Mouse (Mus musculus) ES-E14 (cell line): ENCODE results near the gene Hist1h1e. TPM values are rescaled to one million over a fixed set of nuclear protein-coding genes. Genes with fewer than 3 reads are reported as not detected.
A peak's percentile ranks its signal among the peaks of the same experiment; 100 is the strongest.
"Not testable (repeated sequence)": the region's sequence is repeated elsewhere in the genome, so short reads cannot be mapped to it uniquely, and the experiment has no call there.

Experiments
- DNase-seq: peaks from one replicate; pipeline ENCODE4 v3.0.0-alpha.2; 2013; ENCODE audit warnings: low read depth, low spot score
- H3K27ac ChIP-seq: 2 replicates; pipeline ENCODE4 v1.5.1; 2012; ENCODE audit warnings: low read depth, mild to moderate bottlenecking, low read length, moderate library complexity, mixed read lengths; ENCODE audit not compliant: poor library complexity, insufficient read depth, severe bottlenecking
- H3K36me3 ChIP-seq: 2 replicates; pipeline ENCODE4 v1.6.1; 2012; ENCODE audit warnings: mild to moderate bottlenecking, low read length, moderate library complexity, mixed read lengths; ENCODE audit not compliant: control insufficient read depth, poor library complexity, insufficient read depth, severe bottlenecking
- H3K4me1 ChIP-seq, 2 experiments: fragments of 150-350 bp in 1 of 2; sonication (generic) in 1 of 2; 2 replicates each; pipeline ENCODE4 v1.6.1; 2012; ENCODE audit warnings: low read length in 2 of 2, mild to moderate bottlenecking in 1 of 2, mixed read lengths in 1 of 2; ENCODE audit not compliant: control insufficient read depth in 2 of 2, insufficient read depth in 2 of 2, poor library complexity in 1 of 2
- H3K4me3 ChIP-seq, 2 experiments: fragments of 150-350 bp in 1 of 2; sonication (generic) in 1 of 2; 2 replicates each; pipeline ENCODE4 v1.5.1; 2012; ENCODE audit warnings: low read length in 2 of 2, low read depth in 1 of 2, mild to moderate bottlenecking in 1 of 2, mixed read lengths in 1 of 2; ENCODE audit not compliant: insufficient read depth in 1 of 2, poor library complexity in 1 of 2, severe bottlenecking in 1 of 2
- H3K9ac ChIP-seq: 2 replicates; pipeline ENCODE4 v1.6.1; 2012; ENCODE audit warnings: low read depth, mild to moderate bottlenecking, low read length, mixed read lengths; ENCODE audit not compliant: poor library complexity, insufficient read depth, severe bottlenecking
- H3K9me3 ChIP-seq: fragments of 150-350 bp; sonication (generic); 2 replicates; pipeline ENCODE4 v1.6.1; 2012; ENCODE audit warnings: low read depth, mild to moderate bottlenecking, low read length; ENCODE audit not compliant: control insufficient read depth, insufficient read depth
- CHD2 ChIP-seq: IDR thresholded peaks from 2 replicates; pipeline ENCODE4 v1.6.1; 2014; ENCODE audit warnings: mild to moderate bottlenecking, low read depth, low read length, inconsistent platforms
- HCFC1 ChIP-seq: IDR thresholded peaks from 2 replicates; pipeline ENCODE4 v1.6.1; 2012; ENCODE audit warnings: low read length, inconsistent platforms, borderline replicate concordance; ENCODE audit not compliant: insufficient read depth
- MAFK ChIP-seq: IDR thresholded peaks from 2 replicates; pipeline ENCODE4 v1.6.1; 2014; ENCODE audit warnings: mild to moderate bottlenecking, low read depth, low read length, inconsistent platforms; ENCODE audit not compliant: insufficient read depth
- ZC3H11A ChIP-seq: IDR thresholded peaks from 2 replicates; pipeline ENCODE4 v1.6.1; 2012; ENCODE audit warnings: low read depth, mild to moderate bottlenecking, inconsistent platforms, low read length, borderline replicate concordance
- ZNF384 ChIP-seq: IDR thresholded peaks from 2 replicates; pipeline ENCODE4 v1.6.1; 2012; ENCODE audit warnings: low read depth, low read length, inconsistent platforms
- in situ Hi-C, 2 experiments: fragments of 600-800 bp; cut with MboI; formaldehyde crosslinking; loops; one replicate each; pipeline ENCODE4 v1.15.1; 2025; ENCODE audit warnings: low sequenced_read_pairs in 2 of 2, inconsistent platforms in 1 of 2; ENCODE audit not compliant: unreplicated experiment in 2 of 2
- total RNA-seq: library from RNA; depleted of rRNA; stranded (reverse); fragments of 300-350 nt; gene quantifications from 2 replicates; pipeline ENCODE4 v1.2.3, GENCODE M21; 2012; rRNA removed

Gene Hist1h1e
- total RNA-seq, 1 experiment: 207 TPM

- Histone ChIP-seq H3K9me3 (no peaks in the 10 kb centered on the region), H3K4me3 (peak overlapping the region; percentile 27 to 66), H3K36me3 (no peaks in the 10 kb centered on the region), H3K9ac (peak overlapping the region; percentile 48; the same call in 1 of the 2 replicates), H3K27ac (peak overlapping the region; percentile 77; the same call in 1 of the 2 replicates), H3K4me1 (no peaks in the 10 kb centered on the region)
- TF ChIP-seq ZC3H11A: no peak
- no peak for TF ChIP-seq MAFK
- TF ChIP-seq HCFC1: no peak
- TF ChIP-seq ZNF384: no peak
- TF ChIP-seq CHD2: peak; percentile 52; the same call in 1 of the 2 replicates
- DNase-seq: no peak
- in situ Hi-C loops: loop anchor here (25.0 kb wide), 2 partner anchors 1535 to 1835 kb away; partner anchors contain the start of genes Hist1h4j (in 2 of the 2), Hist1h2ag (in 1 of the 2), Hist1h2ah (in 1 of the 2) and Hist1h2bj (in 1 of the 2)
Measured at GRCm38 (mm10) chr13:23572218-23573033, 49.9 kb downstream of the Hist1h1e start.

DNA sequence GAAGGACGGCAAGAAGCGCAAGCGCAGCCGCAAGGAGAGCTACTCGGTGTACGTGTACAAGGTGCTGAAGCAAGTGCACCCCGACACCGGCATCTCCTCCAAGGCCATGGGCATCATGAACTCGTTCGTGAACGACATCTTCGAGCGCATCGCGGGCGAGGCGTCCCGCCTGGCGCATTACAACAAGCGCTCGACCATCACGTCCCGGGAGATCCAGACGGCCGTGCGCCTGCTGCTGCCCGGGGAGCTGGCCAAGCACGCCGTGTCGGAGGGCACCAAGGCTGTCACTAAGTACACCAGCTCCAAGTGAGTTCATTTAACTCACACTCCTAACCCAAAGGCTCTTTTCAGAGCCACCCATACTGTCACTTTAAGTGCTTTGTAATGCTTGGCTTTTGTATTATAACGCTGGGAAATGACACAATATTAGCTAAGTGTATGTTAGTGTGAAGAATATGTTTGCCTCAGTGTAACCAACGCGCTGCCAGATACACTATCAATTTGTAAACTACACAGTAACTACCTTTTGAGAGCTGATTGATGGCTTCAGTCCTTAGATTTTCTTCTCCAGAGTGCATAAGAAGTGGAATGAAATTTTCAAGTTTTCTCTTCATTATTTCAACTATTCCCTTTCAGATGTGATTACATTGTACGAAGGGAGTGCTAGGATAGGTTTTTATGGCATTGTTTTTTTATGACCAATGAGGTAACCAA is 50.7 kb downstream of the Hist1h1e start:
- Histone ChIP-seq H3K4me3 (peak overlapping the region; percentile 27 to 66), H3K9ac (peak overlapping the region; percentile 65), H3K27ac (peak overlapping the region; percentile 77)
- not testable (repeated sequence) for DNase-seq, H3K36me3 ChIP-seq, H3K9me3 ChIP-seq, H3K4me1 ChIP-seq
- TF ChIP-seq CHD2: peak; percentile 64
- peak; percentile 49; the same call in 1 of the 2 replicates for TF ChIP-seq HCFC1
- in situ Hi-C loops: loop anchor here (25.0 kb wide), 2 partner anchors 1534 to 1834 kb away; partner anchors contain the start of genes Hist1h4j (in 2 of the 2), Hist1h2ag (in 1 of the 2), Hist1h2ah (in 1 of the 2) and Hist1h2bj (in 1 of the 2)

DNA sequence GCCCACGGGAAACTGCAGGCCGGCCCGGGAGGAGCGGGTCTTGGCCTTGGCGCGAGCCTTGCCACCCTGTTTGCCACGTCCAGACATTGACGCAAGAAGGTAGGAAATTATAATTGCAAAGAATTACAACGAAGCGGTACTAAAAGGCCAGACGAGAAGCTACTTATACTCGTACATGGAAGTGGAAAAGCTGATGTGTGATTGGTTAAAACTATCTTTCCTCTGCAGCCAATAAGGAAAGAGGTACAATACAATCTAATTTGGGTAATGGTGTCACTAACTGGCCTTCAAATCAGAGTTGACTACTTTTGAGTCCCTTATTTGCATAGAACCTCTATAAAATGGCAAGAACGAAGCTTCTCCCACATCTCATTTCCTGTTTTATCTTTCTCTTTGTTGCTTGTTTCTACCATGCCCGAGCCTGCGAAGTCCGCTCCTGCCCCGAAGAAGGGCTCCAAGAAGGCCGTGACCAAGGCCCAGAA is 51.3 kb downstream of the Hist1h1e start, which contains the start of the genes Hist1h2ae and Hist1h2bg:
Gene Hist1h2ae (minus strand): TSS at position 199 of the 482 bp plus-strand sequence.
Gene Hist1h2bg (plus strand): TSS at position 375 of the 482 bp plus-strand sequence.
- H3K27ac ChIP-seq: peak within 1 kb of the TSS; percentile 92
- in situ Hi-C loops: loop anchor here (25.0 kb wide), 2 partner anchors 1534 to 1834 kb away; partner anchors contain the start of genes Hist1h4j (in 2 of the 2), Hist1h2ag (in 1 of the 2), Hist1h2ah (in 1 of the 2) and Hist1h2bj (in 1 of the 2)
- peak; percentile 79 for DNase-seq
- TF ChIP-seq HCFC1 (no peak), CHD2 (peak; percentile 80; the same call in 1 of the 2 replicates)
- H3K9ac ChIP-seq: peak within 1 kb of the TSS; percentile 67
- no peaks in the 10 kb centered on the region for H3K4me1 ChIP-seq
- H3K9me3 ChIP-seq: no peaks in the 10 kb centered on the region
- H3K36me3 ChIP-seq: no peaks in the 10 kb centered on the region
- peak within 1 kb of the TSS; percentile 27 to 66 for H3K4me3 ChIP-seq

Other genes with a start within 250 kb of the Hist1h1e start
- gene Abt1, start 198.7 kb downstream of the Hist1h1e start, total RNA-seq: 10.5 and 15.5 TPM in 2 replicates
- 0.11 and 0.62 TPM in 2 replicates for gene Btn1a1, start 156.7 kb downstream of the Hist1h1e start, total RNA-seq
- 0.95 and 1.5 TPM in 2 replicates for gene Btn2a2, start 133.7 kb downstream of the Hist1h1e start, total RNA-seq
- gene Hist1h4h, start 91.5 kb downstream of the Hist1h1e start, total RNA-seq: 2,382 and 2,804 TPM in 2 replicates
- 1,402 and 1,887 TPM in 2 replicates for gene Hist1h2af, start 88.7 kb downstream of the Hist1h1e start, total RNA-seq
- gene Hist1h3g, start 87.1 kb downstream of the Hist1h1e start, total RNA-seq: 436 and 621 TPM in 2 replicates
- gene Hist1h2bh, start 79.2 kb downstream of the Hist1h1e start, total RNA-seq: 98.5 and 146 TPM in 2 replicates
- 245 and 289 TPM in 2 replicates for gene Hist1h3f, start 78.5 kb downstream of the Hist1h1e start, total RNA-seq
- 1,886 and 2,172 TPM in 2 replicates for gene Hist1h4f, start 70.9 kb downstream of the Hist1h1e start, total RNA-seq
- 68.4 and 97.6 TPM in 2 replicates for gene Hist1h1d, start 69.3 kb downstream of the Hist1h1e start, total RNA-seq
- 792 and 864 TPM in 2 replicates for gene Hist1h3e, start 60.2 kb downstream of the Hist1h1e start, total RNA-seq
- gene Hist1h2ae, start 51.3 kb downstream of the Hist1h1e start, total RNA-seq: 587 and 755 TPM in 2 replicates
- gene Hist1h2bg, start 51.2 kb downstream of the Hist1h1e start, total RNA-seq: 1,383 and 2,074 TPM in 2 replicates
- gene Hist1h2bf, start 48.4 kb downstream of the Hist1h1e start, total RNA-seq: 677 and 970 TPM in 2 replicates
- 1,000 and 1,148 TPM in 2 replicates for gene Hist1h2ad, start 48.2 kb downstream of the Hist1h1e start, total RNA-seq
- gene Hist1h3d, start 46.8 kb downstream of the Hist1h1e start, total RNA-seq: 80.2 and 103 TPM in 2 replicates
- gene Hist1h4d, start 41.0 kb downstream of the Hist1h1e start, total RNA-seq: 713 and 869 TPM in 2 replicates
- gene Hist1h2be, start 1.4 kb downstream of the Hist1h1e start, total RNA-seq: 119 and 195 TPM in 2 replicates
- gene Hist1h2ac, start 61.4 kb upstream of the Hist1h1e start, total RNA-seq: 112 and 141 TPM in 2 replicates
- gene Hist1h2bc, start 61.6 kb upstream of the Hist1h1e start, total RNA-seq: 355 and 545 TPM in 2 replicates
- 7.7 and 13.3 TPM in 2 replicates for gene Hist1h1t, start 73.3 kb upstream of the Hist1h1e start, total RNA-seq
- gene Hist1h4c, start 75.9 kb upstream of the Hist1h1e start, total RNA-seq: 326 and 496 TPM in 2 replicates
- gene Hfe, start 88.3 kb upstream of the Hist1h1e start, total RNA-seq: 1.1 and 1.5 TPM in 2 replicates
- gene Hist1h1c, start 116.2 kb upstream of the Hist1h1e start, total RNA-seq: 379 and 496 TPM in 2 replicates
- 970 and 1,161 TPM in 2 replicates for gene Hist1h3c, start 123.0 kb upstream of the Hist1h1e start, total RNA-seq
- gene Hist1h2bb, start 124.2 kb upstream of the Hist1h1e start, total RNA-seq: 1,224 and 1,736 TPM in 2 replicates
- gene Hist1h2ab, start 128.6 kb upstream of the Hist1h1e start, total RNA-seq: 2,399 and 2,956 TPM in 2 replicates
- gene Hist1h3b, start 129.7 kb upstream of the Hist1h1e start, total RNA-seq: 667 and 954 TPM in 2 replicates
- gene Hist1h4b, start 134.5 kb upstream of the Hist1h1e start, total RNA-seq: 1,054 and 1,339 TPM in 2 replicates
- gene Hist1h4a, start 138.7 kb upstream of the Hist1h1e start, total RNA-seq: 1,331 and 1,744 TPM in 2 replicates
- gene Hist1h3a, start 139.8 kb upstream of the Hist1h1e start, total RNA-seq: 470 and 728 TPM in 2 replicates
- gene Hist1h1a, start 141.1 kb upstream of the Hist1h1e start, total RNA-seq: 1,149 and 1,468 TPM in 2 replicates
- 0.21 and 0.40 TPM in 2 replicates for gene Trim38, start 147.4 kb upstream of the Hist1h1e start, total RNA-seq
- not detected in 2 replicates for gene Slc17a2, start 184.4 kb upstream of the Hist1h1e start, total RNA-seq
- gene Slc17a3, start 216.9 kb upstream of the Hist1h1e start, total RNA-seq: not detected in 2 replicates
- not detected in 2 replicates for gene Slc17a1, start 245.2 kb upstream of the Hist1h1e start, total RNA-seq